Mouse (Mus musculus) gastrocnemius, postnatal 10 days (tissue): Measurements from ENCODE around the gene Cdh4. TPM values are rescaled to one million over a fixed set of nuclear protein-coding genes. Genes with fewer than 3 reads are reported as not detected.

ENCODE experiments used
- DNase-seq: peaks from one replicate; pipeline ENCODE4 v3.0.0; 2021; ENCODE audit warnings: mixed read lengths
- total RNA-seq, 2 experiments: library from RNA; stranded (reverse); gene quantifications; 2 replicates each; pipeline ENCODE4 v1.2.3; 2021

The Cdh4 gene
- total RNA-seq, 2 experiments from 2014 or later = 3.2 to 3.3 TPM

- no peak for DNase-seq
Measured at GRCm38 (mm10) chr2:179794354-179794753, 352.1 kb downstream of the Cdh4 start.

GRCm38 (mm10) chr2:179795452-179795851, 353.2 kb downstream of the Cdh4 start:
- DNase-seq = no peak

- no peak for DNase-seq
Measured at GRCm38 (mm10) chr2:179799906-179800532, 357.8 kb downstream of the Cdh4 start.

DNA sequence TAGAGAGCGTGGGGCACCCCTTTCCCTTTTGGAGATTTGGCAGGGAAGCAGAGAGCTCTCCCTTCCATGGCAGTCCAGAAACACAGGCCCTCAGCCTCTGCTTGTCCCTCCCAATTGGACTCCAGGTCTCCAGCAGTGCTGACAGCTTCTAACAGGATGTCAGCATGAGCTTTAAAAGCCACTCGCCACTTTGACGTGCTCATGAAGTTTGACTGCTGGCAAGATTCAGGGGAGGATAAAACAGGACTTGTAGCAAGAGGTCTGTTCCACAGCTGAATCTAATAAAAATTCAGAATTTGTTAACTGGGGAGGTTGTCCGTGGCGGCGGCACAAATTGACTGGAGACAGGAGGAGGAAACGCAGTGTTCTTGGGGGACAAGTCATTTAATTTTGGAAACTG, 358.8 kb downstream of the Cdh4 start:
- no peak for DNase-seq

- DNase-seq = no peak
Measured at GRCm38 (mm10) chr2:179802411-179802810, 360.2 kb downstream of the Cdh4 start.

DNA sequence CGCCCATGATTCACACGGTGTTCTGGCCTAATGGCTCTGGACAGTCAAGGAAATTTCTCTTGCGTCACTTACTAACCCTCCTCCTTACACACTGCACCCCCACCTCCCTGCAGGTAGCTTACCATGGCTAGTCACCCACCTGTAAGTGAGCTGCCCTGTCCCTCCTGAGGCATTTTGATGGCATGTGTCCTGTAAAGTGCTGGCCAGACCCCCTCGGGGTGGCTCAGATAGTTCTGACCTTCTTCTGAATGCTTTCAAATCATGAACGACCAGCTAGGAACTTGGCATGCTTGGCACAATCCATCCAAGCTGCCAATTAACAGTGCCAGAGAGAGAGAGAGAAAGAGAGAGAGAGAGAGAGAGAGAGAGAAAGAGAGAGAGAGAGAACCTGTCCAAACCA, 368.9 kb downstream of the Cdh4 start:
- DNase-seq = no peak

GRCm38 (mm10) chr2:179813035-179813827, 371.0 kb downstream of the Cdh4 start:
- no peak for DNase-seq

- no peak for DNase-seq
Measured at GRCm38 (mm10) chr2:179824776-179825326, 382.6 kb downstream of the Cdh4 start.

- no peak for DNase-seq
Measured at GRCm38 (mm10) chr2:179828968-179829367, 386.7 kb downstream of the Cdh4 start.

DNA sequence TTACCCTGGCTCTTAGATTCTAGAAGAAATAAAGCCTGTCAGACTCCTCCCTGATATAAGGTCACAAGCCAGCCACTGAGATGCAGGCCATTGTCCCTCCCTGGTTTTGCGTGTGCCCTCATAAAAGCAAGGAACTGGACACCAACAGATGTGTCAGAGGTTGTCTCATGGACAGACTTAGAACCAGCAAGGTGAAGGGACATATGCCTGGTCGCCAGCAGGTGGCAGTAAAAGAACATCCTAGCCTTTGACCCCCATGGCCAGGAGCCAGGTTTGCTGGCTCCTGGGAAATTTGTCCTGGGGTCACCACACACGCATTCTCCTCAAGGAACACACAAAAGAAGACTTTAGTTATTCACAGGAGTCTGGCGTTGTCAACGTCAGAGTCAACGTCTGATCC, 387.7 kb downstream of the Cdh4 start:
- peak; percentile 54 for DNase-seq

DNA sequence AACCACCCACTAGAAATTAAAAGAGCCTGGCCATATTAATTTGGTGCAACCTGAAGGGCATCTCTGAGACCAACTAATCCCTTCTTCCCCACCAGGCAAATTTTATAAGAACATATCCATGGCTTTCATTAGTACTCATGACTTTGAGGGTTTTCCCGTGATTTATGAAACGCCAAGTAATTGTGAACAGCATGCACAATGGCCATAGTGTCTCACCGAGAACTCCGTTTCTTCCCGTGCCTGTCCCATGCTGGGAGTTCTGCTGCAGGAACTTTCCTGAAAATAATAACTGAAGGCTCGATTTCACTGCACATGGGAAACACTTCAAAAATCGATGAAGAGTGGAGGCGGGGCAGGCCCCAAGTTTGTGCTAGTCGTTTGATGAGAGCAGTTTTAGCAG, 392.7 kb downstream of the Cdh4 start:
- no peak for DNase-seq

GRCm38 (mm10) chr2:179835570-179835969, 393.3 kb downstream of the Cdh4 start:
- DNase-seq = no peak

- no peak for DNase-seq
Measured at GRCm38 (mm10) chr2:179837186-179837585, 395.0 kb downstream of the Cdh4 start.

GRCm38 (mm10) chr2:179838036-179838435, 395.8 kb downstream of the Cdh4 start:
- no peak for DNase-seq

DNA sequence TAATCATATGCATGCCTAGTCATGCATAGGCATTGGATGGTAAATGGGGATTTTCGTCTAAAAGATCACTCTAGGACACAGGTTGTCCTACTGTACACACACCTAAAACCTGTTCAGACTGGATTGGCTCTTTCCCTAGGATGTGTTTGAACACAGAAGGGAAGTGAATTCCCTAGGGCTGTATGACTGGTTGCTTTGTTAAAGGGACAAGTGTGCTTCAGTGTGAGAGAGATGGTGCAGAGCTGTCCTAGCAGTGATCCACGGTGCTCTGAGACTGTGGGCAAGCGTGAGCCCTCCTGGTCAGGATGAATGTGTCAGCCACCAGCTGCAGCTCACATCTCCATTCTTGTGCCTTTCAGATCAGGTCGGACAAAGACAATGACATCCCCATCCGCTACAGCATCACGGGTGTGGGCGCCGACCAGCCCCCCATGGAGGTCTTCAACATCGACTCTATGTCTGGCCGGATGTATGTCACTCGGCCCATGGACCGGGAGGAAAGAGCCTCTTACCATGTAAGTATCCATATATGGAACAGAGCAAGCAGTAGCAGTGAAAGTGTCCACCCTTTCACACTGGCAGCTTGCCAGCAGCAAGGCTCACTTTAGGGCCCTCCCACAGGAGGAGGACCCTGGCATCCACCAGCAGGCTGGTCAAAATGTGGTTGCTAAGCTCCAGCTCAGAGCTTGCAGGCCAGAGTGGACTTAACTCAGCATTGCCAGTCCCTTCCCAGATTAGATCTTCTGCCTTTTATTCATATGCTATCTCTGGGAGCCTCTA, 400.6 kb downstream of the Cdh4 start:
- DNase-seq = peak; percentile 26

DNA sequence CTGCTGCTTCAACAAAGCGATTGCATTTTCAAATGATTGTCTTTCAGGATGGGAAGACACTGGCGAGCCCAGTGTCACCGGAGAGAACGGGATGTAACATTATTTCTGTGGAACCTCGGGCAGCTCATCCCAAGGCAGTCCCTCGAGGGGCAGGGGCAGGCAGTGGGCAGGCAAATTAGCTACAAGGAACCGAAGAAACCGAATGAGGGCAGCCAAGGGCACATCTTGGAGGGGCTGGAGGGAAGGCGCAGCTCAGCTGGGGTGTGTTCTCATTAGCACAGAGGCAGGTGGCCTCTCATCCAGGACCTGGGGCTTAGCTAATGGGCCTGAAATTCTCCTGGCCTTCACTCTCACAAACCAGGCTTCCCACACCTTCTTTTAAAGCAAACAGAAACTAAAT, 407.5 kb downstream of the Cdh4 start:
- DNase-seq = no peak

- no peak for DNase-seq
Measured at GRCm38 (mm10) chr2:179852169-179852568, 409.9 kb downstream of the Cdh4 start.

GRCm38 (mm10) chr2:179852862-179853261, 410.6 kb downstream of the Cdh4 start:
- no peak for DNase-seq

GRCm38 (mm10) chr2:179853892-179854291, 411.7 kb downstream of the Cdh4 start:
- DNase-seq = no peak

DNA sequence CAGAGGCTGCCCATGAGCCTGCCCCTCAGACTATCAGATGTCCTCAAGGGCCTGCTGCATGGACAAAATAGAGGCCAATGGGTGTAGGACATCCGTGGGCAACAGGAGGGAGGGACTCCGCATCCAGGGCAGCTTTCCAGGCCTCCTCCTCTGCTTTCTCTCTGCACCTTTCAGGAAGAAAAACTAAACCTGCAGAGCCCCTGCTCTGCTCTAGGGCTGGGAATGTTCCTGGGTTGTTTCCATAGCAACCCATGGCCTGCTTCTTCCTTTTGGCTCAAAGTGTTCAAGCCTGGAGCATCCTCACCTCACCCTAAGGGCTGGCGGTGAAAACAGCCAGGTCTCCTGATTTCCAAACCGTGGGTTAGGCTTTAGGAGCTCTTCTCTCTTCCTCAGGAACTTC, 414.9 kb downstream of the Cdh4 start:
- no peak for DNase-seq

GRCm38 (mm10) chr2:179862676-179863075, 420.4 kb downstream of the Cdh4 start:
- DNase-seq = no peak

GRCm38 (mm10) chr2:179863266-179863665, 421.0 kb downstream of the Cdh4 start:
- no peak for DNase-seq

- DNase-seq = no peak
Measured at GRCm38 (mm10) chr2:179865097-179865496, 422.9 kb downstream of the Cdh4 start.
